Mouse (Mus musculus) E14TG2a.4 (cell line): ENCODE data around the gene Pom121l2.
"Not testable (repeated sequence)": the region's sequence is repeated elsewhere in the genome, so short reads cannot be mapped to it uniquely, and the experiment has no call there.

Experiments used
- CTCF ChIP-seq: conservative IDR thresholded peaks from 2 replicates; pipeline ENCODE4 v1.5.1; 2014; ENCODE audit warnings: low read length
- NANOG ChIP-seq: IDR thresholded peaks from 2 replicates; pipeline ENCODE4 v1.6.1; 2014; ENCODE audit warnings: borderline replicate concordance, low read length, mixed read lengths

DNA sequence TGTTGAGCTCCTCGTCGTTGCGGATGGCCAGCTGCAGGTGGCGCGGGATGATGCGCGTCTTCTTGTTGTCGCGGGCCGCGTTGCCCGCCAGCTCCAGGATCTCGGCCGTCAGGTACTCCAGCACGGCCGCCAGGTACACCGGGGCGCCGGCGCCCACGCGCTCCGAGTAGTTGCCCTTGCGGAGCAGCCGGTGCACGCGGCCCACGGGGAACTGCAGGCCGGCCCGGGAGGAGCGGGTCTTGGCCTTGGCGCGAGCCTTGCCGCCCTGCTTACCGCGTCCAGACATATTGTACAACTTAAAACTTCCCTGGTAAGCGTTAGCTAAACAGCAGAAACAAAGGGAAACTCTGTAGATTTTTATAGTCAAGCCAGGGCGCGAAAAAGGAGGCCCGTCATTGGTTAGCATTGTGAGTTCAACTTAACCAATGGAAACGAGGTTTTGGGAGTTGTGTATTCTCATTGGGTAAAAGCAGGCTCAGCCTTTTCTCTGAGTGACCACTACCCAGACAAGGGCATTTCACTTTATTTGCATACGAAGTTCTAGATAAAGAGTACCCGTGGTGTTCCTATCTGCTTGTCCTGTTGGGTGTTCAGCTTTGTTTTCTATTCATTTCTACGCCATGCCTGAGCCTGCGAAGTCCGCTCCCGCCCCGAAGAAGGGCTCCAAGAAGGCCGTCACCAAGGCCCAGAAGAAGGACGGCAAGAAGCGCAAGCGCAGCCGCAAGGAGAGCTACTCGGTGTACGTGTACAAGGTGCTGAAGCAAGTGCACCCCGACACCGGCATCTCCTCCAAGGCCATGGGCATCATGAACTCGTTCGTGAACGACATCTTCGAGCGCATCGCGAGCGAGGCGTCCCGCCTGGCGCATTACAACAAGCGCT lies 54.5 kb downstream of the Pom121l2 start, which contains the start of the genes Hist1h2ah and Hist1h2bk:
- not testable (repeated sequence) for TF ChIP-seq CTCF, NANOG
